Mouse (Mus musculus) hindbrain, postnatal 0 days (tissue): ENCODE data around the gene Acacb. TPM values are rescaled to one million over a fixed set of nuclear protein-coding genes. Genes with fewer than 3 reads are reported as not detected.

Experiments
- ATAC-seq: fragments of 200-750 bp; cut with Nextera tagmentation; 2 replicates; pipeline ENCODE4 v1.8.0; 2017; ENCODE audit warnings: mild to moderate bottlenecking, moderate TSS enrichment, moderate library complexity
- DNase-seq: peaks from one replicate; pipeline ENCODE4 v3.0.0-alpha.2; 2015; ENCODE audit warnings: low spot score
- H3K27ac ChIP-seq: fragments of 300-500 bp; sonication (generic); 2 replicates; pipeline ENCODE4 v1.5.1; 2014; ENCODE audit warnings: mild to moderate bottlenecking
- H3K27me3 ChIP-seq: fragments of 300-500 bp; sonication (generic); 2 replicates; pipeline ENCODE4 v1.6.1; 2014; ENCODE audit warnings: low read length, mixed read lengths; ENCODE audit not compliant: insufficient read depth
- H3K36me3 ChIP-seq: fragments of 300-500 bp; sonication (generic); 2 replicates; pipeline ENCODE4 v1.6.1; 2014; ENCODE audit warnings: low read length, mixed read lengths; ENCODE audit not compliant: insufficient read depth
- H3K4me1 ChIP-seq: fragments of 300-500 bp; sonication (generic); 2 replicates; pipeline ENCODE4 v1.6.1; 2014; ENCODE audit warnings: antibody characterized with exemption, low read length, mixed read lengths; ENCODE audit not compliant: insufficient read depth
- H3K4me2 ChIP-seq: fragments of 300-500 bp; sonication (generic); 2 replicates; pipeline ENCODE4 v1.6.1; 2014; ENCODE audit warnings: low read depth, mild to moderate bottlenecking, low read length, moderate library complexity, mixed read lengths
- H3K4me3 ChIP-seq: fragments of 300-500 bp; sonication (generic); 2 replicates; pipeline ENCODE4 v1.5.1; 2014; ENCODE audit warnings: low read length
- H3K9ac ChIP-seq: fragments of 300-500 bp; sonication (generic); replicated peaks from 2 replicates; pipeline ENCODE4 v1.6.1; 2014; ENCODE audit warnings: mild to moderate bottlenecking, low read length, moderate library complexity, mixed read lengths
- H3K9me3 ChIP-seq: fragments of 300-500 bp; sonication (generic); 2 replicates; pipeline ENCODE4 v1.6.1; 2016; ENCODE audit warnings: low read length, mixed read lengths
- CTCF ChIP-seq: IDR thresholded peaks from 2 replicates; pipeline ENCODE4 v1.5.1; 2016; ENCODE audit warnings: antibody characterized with exemption, control low read depth, low read depth
- WGBS: fragments of 180-500 bp; shearing (Covaris S2); extraction: QIAGEN DNeasy Blood & Tissue Kit; methylation state at CpG from one replicate; pipeline ENCODE4 v1.1.7; 2014; 5-methylcytosine and 5-hydroxymethylcytosine counted together
- polyA plus RNA-seq: library from polyadenylated mRNA; unstranded; fragments of >200 nt; fragmentation: Nextera tagmentation; extraction: Ambion mirVana; gene quantifications from 2 replicates; pipeline ENCODE4 v1.2.1, GENCODE M21; 2015
- total RNA-seq: library from RNA; depleted of rRNA; stranded (reverse); fragments of >200 nt; gene quantifications from 2 replicates; pipeline ENCODE4 v1.2.3, GENCODE M21; 2014

Acacb gene
- total and polyA plus RNA-seq, 2 experiments from 2014 or later, result 6.1 to 7.0 TPM

DNA sequence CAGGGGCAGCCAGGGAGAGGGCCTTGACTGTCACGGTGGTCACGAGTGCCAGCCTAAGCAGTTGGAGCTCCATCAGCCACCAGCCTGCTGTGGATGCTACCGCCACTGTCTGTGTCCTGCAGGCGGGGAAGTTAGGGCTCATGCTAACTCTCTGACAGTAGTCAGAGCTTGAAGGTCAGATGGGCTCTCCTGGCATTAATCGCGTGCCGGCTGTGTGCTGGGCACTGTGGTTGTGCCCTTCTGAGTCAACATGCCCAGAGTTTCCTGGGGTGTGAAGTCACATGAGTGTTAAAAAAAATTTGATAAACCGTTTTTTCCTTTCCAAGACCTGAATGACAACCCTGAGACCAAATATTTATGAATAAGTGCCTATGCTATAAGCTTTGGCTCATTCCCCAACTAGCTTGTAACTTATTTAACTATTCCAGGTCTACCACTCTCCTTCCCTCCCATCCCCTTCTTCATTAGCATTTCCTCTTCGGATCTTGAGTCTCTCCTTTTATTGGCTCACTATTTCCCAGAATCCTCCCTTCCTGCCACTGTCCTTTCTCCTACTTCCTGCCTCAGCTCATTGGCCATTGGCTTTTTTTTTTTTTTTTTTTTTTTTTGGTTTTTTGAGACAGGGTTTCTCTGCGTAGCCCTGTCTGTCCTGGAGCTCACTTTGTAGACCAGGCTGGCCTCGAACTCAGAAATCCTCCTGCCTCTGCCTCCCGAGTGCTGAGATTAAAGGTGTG is 6.2 kb downstream of the Acacb start:
- Histone ChIP-seq H3K9me3 (no peaks in the 10 kb centered on the region), H3K4me3 (no peak overlapping the region), H3K9ac (no peak overlapping the region), H3K27me3 (no peaks in the 10 kb centered on the region), H3K4me1 (no peaks in the 10 kb centered on the region), H3K27ac (no peak overlapping the region), H3K4me2 (no peak overlapping the region), H3K36me3 (no peaks in the 10 kb centered on the region)
- DNase-seq (no peak), ATAC-seq (no peak)
- no peak for TF ChIP-seq CTCF
- WGBS, result 80% methylated on average over 12 of the region's 12 CpGs

DNA sequence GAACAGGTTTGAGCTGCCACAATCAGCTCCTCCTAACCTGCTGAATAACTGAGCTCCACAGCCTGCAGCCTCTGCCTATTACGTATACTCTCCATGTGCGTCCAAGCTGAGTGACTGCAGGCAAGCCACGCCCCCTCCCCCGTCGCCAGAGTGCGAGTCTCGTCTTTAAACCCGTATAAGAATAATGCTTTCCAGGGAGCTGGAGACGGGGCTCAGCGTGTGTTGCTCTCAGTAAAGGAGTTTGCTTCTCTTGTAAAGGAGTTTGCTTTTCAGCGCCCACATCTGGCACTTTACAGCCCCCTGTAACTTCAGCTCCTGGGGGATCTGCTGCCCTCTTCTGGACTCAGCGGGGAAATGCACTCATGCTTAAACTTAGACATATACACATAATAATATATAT is 7.2 kb downstream of the Acacb start:
- Histone ChIP-seq H3K9ac (no peak overlapping the region), H3K27ac (no peak overlapping the region), H3K4me3 (0 out of 2 replicates have a peak overlapping the region, but pooled peaks have one; percentile 19), H3K4me1 (no peaks in the 10 kb centered on the region), H3K27me3 (no peaks in the 10 kb centered on the region), H3K9me3 (no peaks in the 10 kb centered on the region), H3K4me2 (peak overlapping the region; percentile 34; the same call in 1 of the 2 replicates), H3K36me3 (no peaks in the 10 kb centered on the region)
- TF ChIP-seq CTCF, result peak; percentile 72
- 5% methylated on average over 12 of the region's 12 CpGs for WGBS
- ATAC-seq (peak; percentile 59; the same call in 1 of the 2 replicates), DNase-seq (peak; percentile 61)

DNA sequence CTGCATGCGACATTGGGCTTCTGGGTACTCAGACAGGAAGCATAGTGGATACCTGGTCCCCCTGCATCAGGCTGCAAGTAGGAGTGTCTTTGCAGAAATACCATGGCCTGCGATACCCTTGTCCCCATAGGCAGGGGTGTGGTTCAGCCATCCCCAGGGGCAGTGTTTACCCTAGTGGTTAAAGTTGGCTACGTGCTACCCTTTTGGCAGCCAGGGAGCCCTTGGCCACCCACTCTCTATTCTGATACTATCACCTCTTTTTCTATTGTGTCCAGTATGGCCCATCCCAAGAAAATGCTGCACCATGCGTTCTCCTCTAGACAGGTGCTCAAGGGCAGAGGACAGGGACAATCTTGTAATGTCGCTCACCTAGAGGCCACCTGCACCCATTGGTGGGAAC is 8.4 kb downstream of the Acacb start:
- H3K9ac ChIP-seq, result no peak overlapping the region

DNA sequence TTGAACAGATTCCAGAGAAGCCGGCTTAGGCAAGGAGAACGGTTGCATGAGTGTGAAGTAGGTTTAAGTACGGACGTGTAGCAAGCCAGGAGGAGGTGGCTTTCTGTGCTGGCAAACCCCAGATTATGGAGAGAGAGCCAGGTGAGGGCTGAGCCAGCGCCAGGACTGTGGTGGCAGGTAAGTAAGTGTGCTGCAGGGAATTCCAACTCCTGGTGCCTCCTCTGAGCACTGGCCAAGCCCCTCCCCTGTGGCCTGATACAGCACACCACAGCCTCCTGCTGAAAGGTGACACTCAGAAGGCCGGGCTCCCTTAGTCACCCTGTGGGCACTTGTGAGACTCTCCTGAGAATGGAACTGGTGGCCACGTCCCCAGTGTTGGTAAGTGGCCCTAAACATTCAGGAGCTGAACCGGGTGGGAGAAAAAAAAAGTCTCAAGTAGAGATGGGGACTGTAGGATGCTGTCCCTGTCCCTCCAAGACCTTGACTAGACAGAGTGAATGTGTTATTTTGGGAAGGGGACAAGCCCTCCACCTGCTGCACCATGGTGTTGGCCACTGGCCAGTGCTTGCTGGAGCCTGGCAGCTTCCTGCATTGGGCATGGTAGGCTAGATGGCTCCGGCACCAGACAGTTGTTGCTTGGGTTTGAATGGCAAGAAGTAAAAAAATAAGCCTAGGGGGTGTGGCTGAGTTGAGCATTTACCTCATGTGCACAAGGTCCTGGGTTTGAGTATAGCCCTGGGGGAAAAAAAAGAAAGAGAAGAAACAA is 9.0 kb downstream of the Acacb start:
- no peak overlapping the region for H3K4me3 ChIP-seq
- no peaks in the 10 kb centered on the region for H3K27me3 ChIP-seq
- no peak overlapping the region for H3K4me2 ChIP-seq
- DNase-seq (no peak), ATAC-seq (no peak)
- H3K9ac ChIP-seq, result no peak overlapping the region
- no peaks in the 10 kb centered on the region for H3K36me3 ChIP-seq
- no peak overlapping the region for H3K27ac ChIP-seq
- no peaks in the 10 kb centered on the region for H3K4me1 ChIP-seq
- TF ChIP-seq CTCF, result no peak
- 60% methylated on average over 9 of the region's 9 CpGs for WGBS
- H3K9me3 ChIP-seq, result no peaks in the 10 kb centered on the region

More for the DNA sequence above, 8.4 kb downstream of the Acacb start:
- Histone ChIP-seq H3K4me3 (no peak overlapping the region), H3K36me3 (no peaks in the 10 kb centered on the region), H3K27ac (no peak overlapping the region), H3K4me1 (no peaks in the 10 kb centered on the region), H3K9me3 (no peaks in the 10 kb centered on the region), H3K27me3 (no peaks in the 10 kb centered on the region), H3K4me2 (no peak overlapping the region)
- DNase-seq (no peak), ATAC-seq (no peak)
- TF ChIP-seq CTCF, result no peak
- 80% methylated on average over 5 of the region's 5 CpGs for WGBS

DNA sequence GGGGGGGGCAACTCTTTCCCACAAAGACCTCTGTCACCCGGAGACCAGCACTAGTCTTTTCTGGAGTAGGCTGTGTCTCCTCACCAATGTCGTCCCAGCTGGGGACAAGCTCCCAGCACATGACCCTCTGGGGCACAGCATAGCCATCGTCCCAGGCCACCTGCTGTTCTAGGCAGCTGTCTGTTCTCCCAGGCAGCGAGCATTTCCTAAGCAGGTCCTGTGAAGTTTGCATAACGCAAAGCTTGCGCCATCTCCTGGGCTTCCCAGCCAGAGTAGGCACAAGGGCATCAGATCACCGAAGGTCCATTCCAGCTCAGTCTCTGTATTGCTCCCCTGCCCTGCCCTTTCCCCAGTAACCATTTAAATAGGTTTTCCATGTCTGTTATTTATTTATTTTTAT is 10.9 kb downstream of the Acacb start:
- Histone ChIP-seq H3K27me3 (no peaks in the 10 kb centered on the region), H3K36me3 (no peaks in the 10 kb centered on the region), H3K27ac (no peak overlapping the region), H3K9ac (no peak overlapping the region), H3K9me3 (no peaks in the 10 kb centered on the region), H3K4me2 (no peak overlapping the region), H3K4me1 (no peaks in the 10 kb centered on the region), H3K4me3 (no peak overlapping the region)
- DNase-seq (no peak), ATAC-seq (no peak)
- 48% methylated on average over 7 of the region's 7 CpGs for WGBS
- TF ChIP-seq CTCF, result no peak

DNA sequence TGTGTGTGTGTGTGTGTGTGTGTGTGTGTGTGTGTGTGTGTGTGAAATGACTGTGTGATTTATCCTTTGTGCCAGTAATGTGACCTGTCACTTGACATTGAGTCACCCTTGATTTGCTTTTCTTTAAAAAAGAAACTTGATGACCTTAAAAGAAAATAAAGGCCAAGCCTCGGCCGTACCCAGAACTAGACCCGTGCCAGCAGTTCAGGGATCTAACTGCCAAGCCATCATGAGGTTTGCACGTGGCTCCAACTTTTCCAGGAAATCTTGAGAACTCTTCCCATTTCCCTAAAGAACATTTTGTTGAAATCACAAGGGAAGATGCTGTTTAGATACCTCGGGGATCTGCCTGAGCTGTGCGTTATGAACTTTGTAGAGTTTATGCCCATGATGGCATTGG is 15.1 kb downstream of the Acacb start:
- no peak overlapping the region for H3K4me2 ChIP-seq
- ATAC-seq, result no peak
- no peak overlapping the region for H3K9ac ChIP-seq
- DNase-seq, result no peak
- no peaks in the 10 kb centered on the region for H3K27me3 ChIP-seq
- H3K4me1 ChIP-seq, result no peaks in the 10 kb centered on the region
- H3K27ac ChIP-seq, result no peak overlapping the region
- H3K9me3 ChIP-seq, result no peaks in the 10 kb centered on the region
- no peak for TF ChIP-seq CTCF
- no peak overlapping the region for H3K4me3 ChIP-seq
- no peaks in the 10 kb centered on the region for H3K36me3 ChIP-seq
- WGBS, result 75% methylated on average over 6 of the region's 6 CpGs
